Mouse (Mus musculus) ES-Bruce4 (cell line): Measurements from ENCODE around the gene Batf. TPM values are rescaled to one million over a fixed set of nuclear protein-coding genes. Genes with fewer than 3 reads are reported as not detected.

Experiments
- H3K27ac ChIP-seq: 2 replicates; pipeline ENCODE4 v1.5.1; 2012; ENCODE audit warnings: low read length, inconsistent platforms; ENCODE audit not compliant: insufficient read depth
- H3K27me3 ChIP-seq: 2 replicates; pipeline ENCODE4 v1.6.1; 2012; ENCODE audit warnings: mild to moderate bottlenecking, low read length, inconsistent platforms; ENCODE audit not compliant: control insufficient read depth, poor library complexity, insufficient read depth, severe bottlenecking
- H3K36me3 ChIP-seq: 2 replicates; pipeline ENCODE4 v1.6.1; 2012; ENCODE audit warnings: inconsistent platforms, mild to moderate bottlenecking, low read length, moderate library complexity; ENCODE audit not compliant: control insufficient read depth, poor library complexity, insufficient read depth, severe bottlenecking
- H3K4me1 ChIP-seq: one replicate; pipeline ENCODE4 v1.8.1; 2011; ENCODE audit warnings: low read length; ENCODE audit not compliant: control insufficient read depth, insufficient read depth
- H3K4me3 ChIP-seq: 2 replicates; pipeline ENCODE4 v1.5.1; 2011; ENCODE audit warnings: low read depth, mild to moderate bottlenecking, low read length
- H3K9ac ChIP-seq: 2 replicates; pipeline ENCODE4 v1.6.1; 2012; ENCODE audit warnings: low read depth, mild to moderate bottlenecking, inconsistent platforms; ENCODE audit not compliant: poor library complexity, severe bottlenecking
- H3K9me3 ChIP-seq: replicated peaks from 2 replicates; pipeline ENCODE4 v1.6.1; 2012; ENCODE audit warnings: mild to moderate bottlenecking, low read length, inconsistent platforms; ENCODE audit not compliant: control insufficient read depth, poor library complexity, insufficient read depth, severe bottlenecking
- CTCF ChIP-seq: IDR thresholded peaks from one replicate; pipeline ENCODE4 v1.8.1; 2011; ENCODE audit warnings: low read depth, low read length
- EP300 ChIP-seq: IDR thresholded peaks from 2 replicates; pipeline ENCODE4 v1.6.1; 2011; ENCODE audit warnings: low read depth, low read length; ENCODE audit not compliant: insufficient read depth
- POLR2A ChIP-seq: IDR thresholded peaks from one replicate; pipeline ENCODE4 v1.8.1; 2011; ENCODE audit warnings: low read length; ENCODE audit not compliant: insufficient read depth
- polyA plus RNA-seq: library from polyadenylated mRNA; stranded (reverse); fragments of >200 nt; gene quantifications from 2 replicates; pipeline ENCODE4 v1.2.4, GENCODE M21; 2011; ENCODE audit warnings: low read depth; ENCODE audit not compliant: missing spikeins, insufficient read depth, insufficient read length

Batf gene
- 0.64 TPM in 1 of 2 replicates, not detected in the other for polyA plus RNA-seq

GRCm38 (mm10) chr12:85686466-85687216, at the start of gene Batf:
TSS of gene Batf (plus strand) at chr12:85686669.
- H3K4me3 ChIP-seq = 0 out of 2 replicates have a peak within 1 kb of the TSS, but pooled peaks have one; percentile 3

DNA sequence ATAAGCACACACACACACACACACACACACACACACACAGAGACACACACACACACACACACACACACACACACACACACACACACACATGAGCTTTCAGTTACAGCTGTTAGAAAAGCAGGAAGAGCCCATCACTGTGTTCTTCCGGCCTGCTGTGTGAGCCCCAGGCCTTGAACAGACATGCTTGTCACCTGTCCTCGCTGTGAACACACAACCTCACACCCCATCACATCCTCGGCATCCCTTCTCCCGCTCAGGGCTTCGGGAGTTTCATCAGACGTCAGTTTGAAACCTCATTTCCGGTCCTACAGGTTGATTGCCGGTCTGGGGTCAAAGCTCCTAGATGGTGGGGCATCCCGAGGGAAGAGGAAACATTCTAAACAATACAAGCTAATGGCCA, 48.5 kb upstream of the Batf start:
- Histone ChIP-seq H3K4me3 (no peak overlapping the region), H3K36me3 (no peaks in the 10 kb centered on the region), H3K9me3 (no peaks in the 10 kb centered on the region), H3K27ac (no peak overlapping the region), H3K9ac (no peak overlapping the region), H3K27me3 (no peaks in the 10 kb centered on the region), H3K4me1 (no peaks in the 10 kb centered on the region)
- TF ChIP-seq POLR2A (no peak), CTCF (no peak), EP300 (no peak)

More at GRCm38 (mm10) chr12:85686466-85687216, at the start of gene Batf:
- Histone ChIP-seq H3K4me1 (no peaks in the 10 kb centered on the region), H3K27me3 (no peaks in the 10 kb centered on the region), H3K27ac (no peak within 1 kb of the TSS), H3K36me3 (no peaks in the 10 kb centered on the region), H3K9ac (no peak within 1 kb of the TSS), H3K9me3 (no peaks in the 10 kb centered on the region)
- no peak for TF ChIP-seq CTCF
- TF ChIP-seq POLR2A = no peak
- TF ChIP-seq EP300 = no peak

DNA sequence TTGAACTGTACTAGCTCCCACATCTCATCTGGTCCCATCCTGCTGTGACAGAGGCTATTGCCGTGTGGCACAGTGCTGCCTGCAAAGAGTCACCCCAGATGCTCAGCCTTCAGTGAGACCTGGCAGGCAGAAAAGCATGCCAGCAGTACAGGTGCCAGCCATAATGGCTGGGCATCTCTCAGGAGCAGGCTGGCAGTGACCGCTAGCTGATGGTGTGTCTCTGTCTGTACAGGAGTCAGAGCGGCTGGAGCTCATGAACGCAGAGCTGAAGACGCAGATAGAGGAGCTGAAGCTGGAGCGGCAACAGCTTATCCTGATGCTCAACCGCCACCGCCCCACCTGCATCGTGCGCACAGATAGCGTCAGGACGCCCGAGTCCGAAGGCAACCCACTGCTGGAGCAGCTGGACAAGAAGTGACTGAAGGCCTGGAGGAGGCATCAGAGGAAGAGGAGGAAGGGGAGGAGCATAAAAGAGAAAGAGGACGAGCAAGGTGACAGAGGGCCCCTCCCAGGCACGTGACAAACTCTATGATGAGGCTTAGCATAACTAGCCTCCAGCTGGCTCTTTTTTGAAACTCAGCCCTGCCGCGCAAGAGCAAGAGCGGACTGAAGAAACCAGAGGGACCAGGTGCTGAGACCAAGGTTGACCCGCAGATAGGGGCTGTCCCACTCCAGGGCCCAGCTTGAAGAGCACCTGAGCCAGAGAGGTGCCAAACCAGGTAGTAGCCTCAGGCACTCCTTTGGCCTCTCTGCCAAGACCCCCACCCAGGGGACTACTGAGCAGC, 47.7 kb upstream of the Batf start:
- H3K27ac ChIP-seq = no peak overlapping the region
- no peak overlapping the region for H3K9ac ChIP-seq

GRCm38 (mm10) chr12:85639326-85640008, 47.0 kb upstream of the Batf start:
- H3K9me3 ChIP-seq = no peaks in the 10 kb centered on the region
- no peak overlapping the region for H3K9ac ChIP-seq
- H3K27me3 ChIP-seq = no peaks in the 10 kb centered on the region
- peaks cover 5% of the 10 kb centered on the region for H3K4me1 ChIP-seq
- H3K36me3 ChIP-seq = no peaks in the 10 kb centered on the region
- no peak overlapping the region for H3K27ac ChIP-seq
- no peak for TF ChIP-seq CTCF
- TF ChIP-seq POLR2A = no peak
- H3K4me3 ChIP-seq = no peak overlapping the region

More for the DNA sequence above, 47.7 kb upstream of the Batf start:
- Histone ChIP-seq H3K27me3 (no peaks in the 10 kb centered on the region), H3K4me1 (peaks cover under 1% of the 10 kb centered on the region), H3K4me3 (peak overlapping the region; percentile 14; the same call in 1 of the 2 replicates), H3K9me3 (no peaks in the 10 kb centered on the region), H3K36me3 (no peaks in the 10 kb centered on the region)
- 0 out of 2 replicates have a peak, but pooled peaks have one; percentile 17 for TF ChIP-seq EP300
- no peak for TF ChIP-seq POLR2A

- Histone ChIP-seq H3K4me1 (peaks cover 5% of the 10 kb centered on the region), H3K27ac (no peak overlapping the region)
These were observed 45.5 kb upstream of the Batf start for GRCm38 (mm10) chr12:85640852-85641563.

More at GRCm38 (mm10) chr12:85640852-85641563, 45.5 kb upstream of the Batf start:
- Histone ChIP-seq H3K36me3 (no peaks in the 10 kb centered on the region), H3K9ac (no peak overlapping the region), H3K9me3 (no peaks in the 10 kb centered on the region), H3K4me3 (no peak overlapping the region), H3K27me3 (no peaks in the 10 kb centered on the region)
- TF ChIP-seq CTCF = no peak
- TF ChIP-seq EP300 = no peak
- no peak for TF ChIP-seq POLR2A
